Mouse (Mus musculus) layer of hippocampus, adult 8-10 months (tissue): ENCODE results near the gene Oard1. TPM values are rescaled to one million over a fixed set of nuclear protein-coding genes. Genes with fewer than 3 reads are reported as not detected.
A peak's percentile ranks its signal among the peaks of the same experiment; 100 is the strongest.

ENCODE experiments used
- DNase-seq, 2 experiments: peaks; one replicate each; pipeline ENCODE4 v3.0.0; 2022; ENCODE audit warnings: low spot score in 2 of 2
- total RNA-seq, 4 experiments: library from RNA; stranded (reverse); gene quantifications; 2 replicates each; pipeline ENCODE4 v1.2.4; 2022

Oard1 gene
- total RNA-seq, 4 experiments from 2014 or later, result 13.2 to 18.9 (median 16.0) TPM

GRCm38 (mm10) chr17:48407910-48408525 is 1.8 kb upstream of the Oard1 start:
- DNase-seq, result no peak

DNA sequence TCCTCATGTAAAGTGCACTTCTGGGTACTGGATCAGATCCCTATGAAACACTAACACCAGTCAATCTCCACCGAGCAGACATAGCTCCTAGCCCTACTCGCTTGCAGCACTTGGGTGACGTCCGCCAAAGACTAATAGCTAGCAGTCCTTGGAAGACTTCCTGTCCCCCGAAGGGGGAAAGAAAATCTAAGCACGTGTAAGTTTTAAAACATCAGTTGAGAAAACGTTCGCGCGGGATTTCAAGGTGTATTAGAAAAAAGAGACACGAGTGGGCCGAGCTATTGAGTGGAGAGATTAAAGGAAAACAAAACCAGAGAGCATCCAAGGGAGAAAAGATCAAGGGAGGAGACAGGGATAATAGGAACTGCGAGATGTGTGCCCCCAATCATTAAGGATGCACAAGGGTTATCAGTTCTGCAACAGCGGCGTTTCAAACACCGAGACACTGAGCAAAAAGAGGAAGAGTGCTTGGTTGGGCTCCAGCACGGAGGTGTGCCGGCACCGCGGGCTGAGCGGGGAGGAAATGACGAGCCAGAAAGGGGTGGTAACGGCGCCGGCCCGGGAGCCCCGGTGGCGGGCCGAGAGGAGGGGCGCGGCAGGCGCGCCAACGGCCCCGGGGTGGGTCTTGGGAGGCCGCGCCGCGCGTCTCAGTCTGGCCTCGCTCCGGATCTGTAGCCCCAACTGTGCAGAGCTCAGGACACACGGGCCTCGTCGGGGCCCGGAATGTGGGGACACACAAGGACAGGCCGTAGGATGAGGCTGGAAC is 1.1 kb upstream of the Oard1 start:
- peak; percentile 40 to 52 for DNase-seq

DNA sequence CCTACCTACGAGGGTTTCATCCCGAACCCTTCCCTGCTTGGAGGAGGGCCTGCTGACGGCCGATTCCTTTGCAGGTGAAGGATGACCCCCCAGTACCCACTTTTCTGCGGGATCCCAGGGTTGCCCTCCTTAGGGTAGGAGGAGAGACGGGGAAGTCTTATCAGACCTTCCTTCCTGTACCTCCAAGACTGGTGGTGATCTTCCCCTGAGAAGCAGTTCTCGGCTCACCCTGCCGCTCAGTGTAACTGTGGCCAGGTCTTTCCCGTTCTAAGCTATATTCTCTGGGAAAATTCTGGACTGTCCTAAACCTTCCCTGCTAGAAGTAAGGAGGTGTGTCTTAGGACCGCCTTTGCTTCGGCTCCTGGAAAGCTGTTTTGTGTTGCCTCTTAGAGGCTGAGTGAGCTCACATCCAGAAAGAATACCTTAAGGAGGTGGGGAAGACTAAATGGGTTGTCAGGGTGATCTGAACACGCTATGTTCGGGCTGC is 528 bp downstream of the Oard1 start:
- no peak for DNase-seq

DNA sequence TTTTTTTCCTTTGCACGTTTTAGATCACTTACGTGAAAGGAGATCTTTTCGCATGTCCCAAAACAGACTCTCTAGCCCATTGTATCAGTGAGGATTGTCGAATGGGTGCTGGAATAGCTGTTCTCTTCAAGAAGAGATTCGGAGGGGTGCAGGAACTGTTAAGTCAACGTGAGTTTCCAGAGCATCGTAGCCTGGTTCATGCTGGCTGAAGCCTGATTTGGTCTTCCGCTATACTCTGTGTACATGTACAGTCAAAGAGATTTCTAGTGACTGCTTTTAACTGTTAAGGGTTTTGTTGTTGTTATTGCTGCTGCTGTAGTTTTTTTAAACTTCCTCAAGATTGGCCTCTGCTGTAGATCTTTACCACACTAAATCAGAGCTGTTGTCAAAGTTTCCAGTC is 1.4 kb downstream of the Oard1 start:
- DNase-seq, result no peak

- DNase-seq, result no peak
Observed at GRCm38 (mm10) chr17:48416011-48416410, 6.2 kb downstream of the Oard1 start.

- DNase-seq, result peak in 1 of 2 experiments; percentile 54
Observed at GRCm38 (mm10) chr17:48416425-48417195, 6.8 kb downstream of the Oard1 start.

- no peak for DNase-seq
Observed at GRCm38 (mm10) chr17:48417521-48417920, 7.7 kb downstream of the Oard1 start.

DNA sequence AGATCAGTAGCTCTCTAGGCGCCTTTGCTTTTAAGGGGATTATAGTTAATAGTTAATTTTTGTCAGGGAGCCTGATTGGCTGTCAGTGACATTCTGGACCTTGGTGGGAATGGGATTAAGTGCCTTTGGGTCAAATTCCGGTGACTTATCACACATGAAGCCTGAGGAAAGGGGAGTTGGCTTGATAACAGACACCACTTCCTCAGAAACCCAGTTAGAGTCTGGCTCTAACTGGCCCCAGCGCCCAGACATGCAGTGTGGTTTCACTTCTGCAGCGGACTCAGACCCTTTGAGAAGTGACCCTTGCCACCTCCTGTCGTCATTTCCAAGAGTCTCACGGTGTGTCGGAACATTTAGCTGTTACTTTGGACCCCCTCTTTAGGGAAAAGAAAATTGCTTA is 8.4 kb downstream of the Oard1 start:
- no peak for DNase-seq

GRCm38 (mm10) chr17:48418781-48419180 is 9.0 kb downstream of the Oard1 start:
- no peak for DNase-seq

DNA sequence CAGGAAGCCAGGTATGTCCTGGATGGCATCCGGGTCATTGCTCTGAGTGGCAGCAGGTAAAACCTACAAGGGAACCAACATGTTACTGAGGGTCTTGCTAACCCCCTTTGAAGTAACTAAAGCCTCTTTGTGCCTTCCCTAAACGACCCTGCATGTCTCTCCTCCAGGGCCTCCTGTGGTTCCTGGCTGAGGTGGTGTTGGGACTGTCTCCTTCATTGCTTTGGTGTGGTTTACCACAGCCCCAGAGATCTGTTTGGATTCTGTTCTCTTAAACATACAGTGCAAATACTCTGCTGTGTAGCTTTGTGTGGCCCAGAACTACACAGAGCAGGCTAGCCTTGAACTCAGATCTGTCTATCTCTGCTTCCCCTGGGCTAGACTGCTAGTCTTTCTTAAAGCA is 9.8 kb downstream of the Oard1 start:
- no peak for DNase-seq

GRCm38 (mm10) chr17:48424237-48424636 is 14.4 kb downstream of the Oard1 start:
- DNase-seq, result no peak

- DNase-seq, result no peak
Observed at GRCm38 (mm10) chr17:48425823-48426612, 16.2 kb downstream of the Oard1 start.

DNA sequence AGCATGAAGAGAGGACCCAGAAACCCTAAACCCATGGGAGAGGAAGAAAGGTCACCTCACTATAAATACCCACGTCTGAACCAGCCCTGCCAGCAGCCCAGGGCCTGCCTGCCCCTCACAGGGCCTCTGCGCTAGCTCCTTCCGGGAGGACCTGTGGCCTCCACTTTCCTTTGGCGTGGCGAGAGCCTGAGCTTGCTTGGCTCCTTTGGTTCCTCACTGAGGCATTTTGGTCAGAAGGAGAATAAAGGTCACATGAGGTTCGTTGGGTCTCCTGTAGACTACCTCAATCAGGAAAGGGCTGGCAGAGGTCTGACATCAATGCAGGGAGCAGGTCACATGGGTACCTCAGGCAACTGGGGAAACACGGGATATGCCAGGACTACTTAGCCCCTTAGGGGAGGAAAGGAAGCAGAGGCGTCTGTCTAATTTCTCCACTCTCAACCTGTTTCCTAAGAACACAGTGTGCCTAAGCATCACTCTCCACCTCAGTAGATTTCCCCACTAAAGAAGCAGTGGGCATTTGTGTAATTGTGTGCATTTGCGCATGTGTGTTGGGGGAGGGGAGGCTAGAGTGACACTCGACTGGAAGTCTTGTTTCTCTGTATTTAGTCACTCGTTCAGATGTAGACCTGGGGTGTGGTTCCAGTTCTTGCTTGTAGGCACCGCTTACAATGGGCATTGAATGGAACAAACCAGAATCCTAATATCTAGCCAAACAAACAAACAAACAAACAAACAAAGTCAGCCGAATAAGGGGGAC is 17.4 kb downstream of the Oard1 start:
- DNase-seq, result no peak

- DNase-seq, result no peak
Observed at GRCm38 (mm10) chr17:48427852-48428530, 18.2 kb downstream of the Oard1 start.

GRCm38 (mm10) chr17:48430394-48430793 is 20.6 kb downstream of the Oard1 start:
- no peak for DNase-seq

DNA sequence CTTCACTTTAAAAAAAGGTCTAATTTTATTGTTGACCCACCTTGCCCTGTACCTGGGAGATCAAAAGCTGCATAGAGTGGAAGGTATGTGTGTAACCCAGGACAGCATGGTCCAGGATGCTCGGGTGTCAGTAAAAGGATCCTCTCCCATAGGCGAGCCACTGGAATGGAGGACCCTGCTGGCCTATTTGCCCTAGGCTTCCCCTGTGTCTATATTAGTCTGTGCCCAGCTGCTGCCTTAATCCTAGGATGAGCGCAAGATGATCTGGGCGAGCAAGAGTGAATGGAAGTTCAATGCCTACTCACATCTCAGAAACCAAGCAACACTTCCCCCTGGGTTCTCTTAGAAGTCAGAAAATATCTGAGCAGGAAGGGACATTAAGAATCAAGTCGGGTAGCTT is 21.2 kb downstream of the Oard1 start:
- no peak for DNase-seq

- no peak for DNase-seq
Observed at GRCm38 (mm10) chr17:48432158-48432980, 22.6 kb downstream of the Oard1 start, which contains the start of gene Apobec2. Apobec2 (minus strand) TSS chr17:48432930.

GRCm38 (mm10) chr17:48433006-48433655 is 23.3 kb downstream of the Oard1 start:
- no peak for DNase-seq
